Mouse (Mus musculus) C2C12 (cell line): ENCODE measurements at regions not wholly inside any gene's neighbourhood (a gene's known extent, or its start where the extent isn't known, plus 50 kb on each side); places are given as distances from the start of the nearest gene placed in this dataset.
"Not testable (repeated sequence)": the region's sequence is repeated elsewhere in the genome, so short reads cannot be mapped to it uniquely, and the experiment has no call there.

Source experiments
- H3K27me3 ChIP-seq: one replicate; pipeline ENCODE4 v1.6.1; 2011; ENCODE audit not compliant: control insufficient read depth, insufficient read depth, insufficient read length
- H3K36me3 ChIP-seq: one replicate; pipeline ENCODE4 v1.6.1; 2011; ENCODE audit not compliant: control insufficient read depth, insufficient read depth
- H3K4me3 ChIP-seq: one replicate; pipeline ENCODE4 v1.5.1; 2011; ENCODE audit warnings: mild to moderate bottlenecking, control low read depth; ENCODE audit not compliant: poor library complexity, insufficient read depth, severe bottlenecking
- H3K79me2 ChIP-seq: one replicate; pipeline ENCODE4 v1.6.1; 2011; ENCODE audit not compliant: control insufficient read depth, insufficient read depth
- H3K79me3 ChIP-seq: one replicate; pipeline ENCODE4 v1.6.1; 2011; ENCODE audit warnings: low read depth, control low read depth
- H3ac ChIP-seq: one replicate; pipeline ENCODE3; 2011; ENCODE audit warnings: low read depth; ENCODE audit not compliant: control insufficient read depth, insufficient read length
- CEBPB ChIP-seq: IDR thresholded peaks from one replicate; pipeline ENCODE4 v1.6.1; 2011; ENCODE audit warnings: low read depth, mild to moderate bottlenecking, control low read depth, moderate library complexity
- CTCF ChIP-seq: IDR thresholded peaks from one replicate; pipeline ENCODE4 v1.5.1; 2011; ENCODE audit not compliant: control insufficient read depth, insufficient read depth, insufficient read length
- FOSL1 ChIP-seq: IDR thresholded peaks from one replicate; pipeline ENCODE4 v1.8.0; 2011; ENCODE audit warnings: mild to moderate bottlenecking, low read length; ENCODE audit not compliant: poor library complexity, insufficient read depth, severe bottlenecking
- MAX ChIP-seq: IDR thresholded peaks from one replicate; pipeline ENCODE4 v1.6.1; 2011; ENCODE audit warnings: mild to moderate bottlenecking, control low read depth
- MYOD1 ChIP-seq: IDR thresholded peaks from one replicate; pipeline ENCODE4 v1.6.1; 2011; ENCODE audit warnings: low read depth; ENCODE audit not compliant: control insufficient read depth, insufficient read length
- MYOG ChIP-seq: IDR thresholded peaks from one replicate; pipeline ENCODE4 v1.6.1; 2011; ENCODE audit not compliant: control insufficient read depth, insufficient read length; ENCODE audit errors: extremely low read depth
- USF1 ChIP-seq: IDR thresholded peaks from one replicate; pipeline ENCODE4 v1.6.1; 2011; ENCODE audit warnings: low read depth, mild to moderate bottlenecking, control low read depth, moderate library complexity

DNA sequence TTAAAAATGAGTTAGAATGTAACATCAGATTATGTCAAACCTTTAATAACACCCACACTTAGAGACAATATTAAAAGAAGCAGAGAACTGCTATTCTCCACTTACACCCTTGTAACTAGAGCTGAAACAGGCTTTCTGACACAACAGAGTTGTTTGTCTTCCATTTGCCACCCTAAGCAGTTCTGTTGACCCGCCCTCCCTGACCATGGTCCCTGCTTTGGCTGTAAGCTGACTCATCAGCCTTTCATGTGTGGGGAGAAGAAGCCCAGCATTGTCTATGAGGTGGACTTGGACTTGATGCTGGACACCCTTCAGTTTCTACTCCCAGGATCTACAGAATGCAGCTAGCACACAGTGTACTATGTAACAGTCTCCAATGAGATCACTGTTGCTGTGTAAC lies 91.6 kb upstream of the Zfp706 start:
- Histone ChIP-seq H3K36me3 (no peaks in the 10 kb centered on the region), H3K79me2 (no peaks in the 10 kb centered on the region), H3ac (no peak overlapping the region), H3K79me3 (no peaks in the 10 kb centered on the region), H3K4me3 (no peak overlapping the region), H3K27me3 (no peaks in the 10 kb centered on the region)
- no peak for TF ChIP-seq CTCF
- TF ChIP-seq MYOG: no peak
- no peak for TF ChIP-seq CEBPB
- TF ChIP-seq MYOD1: no peak

DNA sequence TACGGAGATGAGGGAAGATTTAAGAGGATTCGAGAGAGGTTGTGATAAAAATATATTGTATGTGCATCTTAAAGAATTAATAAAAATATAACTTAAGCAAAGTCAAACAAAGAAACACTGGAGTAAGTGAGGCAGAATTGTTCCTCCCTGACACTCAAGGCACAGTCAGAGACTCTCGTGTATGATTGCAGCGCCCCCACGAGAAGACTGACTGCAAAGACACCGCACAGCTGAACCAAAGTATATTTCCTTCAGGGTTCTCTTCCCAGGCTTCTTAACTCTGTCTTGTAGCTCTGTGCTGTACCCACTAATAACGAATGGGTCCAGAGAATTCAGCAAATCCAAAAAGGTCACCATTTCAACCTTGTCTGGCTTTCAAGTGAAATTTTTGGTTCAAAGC lies 89.9 kb upstream of the Zfp706 start:
- TF ChIP-seq MYOD1: no peak
- TF ChIP-seq CEBPB: no peak
- TF ChIP-seq USF1: no peak
- Histone ChIP-seq H3K4me3 (no peak overlapping the region), H3K79me2 (no peaks in the 10 kb centered on the region), H3K27me3 (no peaks in the 10 kb centered on the region), H3K36me3 (no peaks in the 10 kb centered on the region), H3ac (no peak overlapping the region), H3K79me3 (no peaks in the 10 kb centered on the region)

DNA sequence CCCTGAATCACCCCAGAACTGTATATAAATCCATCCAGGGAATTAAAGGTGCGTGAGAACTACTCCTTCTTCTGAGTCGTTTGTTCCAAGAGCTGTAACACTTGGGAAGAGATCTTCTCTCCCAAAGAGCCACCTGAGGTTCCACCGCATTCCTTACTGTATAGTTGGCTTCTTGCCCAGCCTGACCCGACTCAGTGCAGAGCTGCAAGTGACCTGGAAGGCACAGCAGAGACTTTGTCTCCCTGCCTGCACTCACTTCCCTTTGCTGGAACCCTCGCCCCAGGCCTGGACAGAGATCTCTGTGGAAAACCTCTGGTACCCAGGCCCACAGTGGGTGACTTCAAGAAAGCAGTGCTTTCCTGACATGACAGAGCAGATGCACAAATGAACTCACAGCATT lies 83.6 kb upstream of the Zfp706 start:
- H3K36me3 ChIP-seq, H3K4me3 ChIP-seq, H3K79me2 ChIP-seq, H3K79me3 ChIP-seq, H3ac ChIP-seq, H3K27me3 ChIP-seq: not testable (repeated sequence)

DNA sequence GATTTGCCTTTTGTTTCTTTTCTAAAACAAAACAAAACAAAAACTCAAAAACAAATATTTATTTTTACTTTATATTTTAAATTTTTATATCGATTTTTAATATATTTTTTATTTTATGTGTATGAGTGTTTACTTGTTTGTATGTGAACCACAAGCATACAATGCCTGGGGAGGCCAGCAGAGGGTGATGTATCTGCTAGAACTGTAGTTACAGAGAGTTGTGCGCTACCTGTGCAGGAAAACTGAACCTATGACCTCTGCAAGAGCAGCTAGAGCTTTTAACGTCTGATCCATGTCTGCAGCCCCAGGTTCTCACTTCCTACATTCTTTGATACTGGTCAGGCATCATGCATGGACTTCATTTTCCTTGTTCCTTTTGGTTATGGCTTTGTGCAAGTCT lies 76.2 kb upstream of the Zfp706 start:
- no peaks in the 10 kb centered on the region for H3K36me3 ChIP-seq
- TF ChIP-seq MYOD1 (no peak), CTCF (no peak), FOSL1 (no peak), CEBPB (no peak), MAX (no peak), MYOG (no peak), USF1 (no peak)
- H3K27me3 ChIP-seq: no peaks in the 10 kb centered on the region
- H3ac ChIP-seq: no peak overlapping the region
- H3K79me3 ChIP-seq: no peaks in the 10 kb centered on the region
- no peaks in the 10 kb centered on the region for H3K79me2 ChIP-seq
- H3K4me3 ChIP-seq: no peak overlapping the region

DNA sequence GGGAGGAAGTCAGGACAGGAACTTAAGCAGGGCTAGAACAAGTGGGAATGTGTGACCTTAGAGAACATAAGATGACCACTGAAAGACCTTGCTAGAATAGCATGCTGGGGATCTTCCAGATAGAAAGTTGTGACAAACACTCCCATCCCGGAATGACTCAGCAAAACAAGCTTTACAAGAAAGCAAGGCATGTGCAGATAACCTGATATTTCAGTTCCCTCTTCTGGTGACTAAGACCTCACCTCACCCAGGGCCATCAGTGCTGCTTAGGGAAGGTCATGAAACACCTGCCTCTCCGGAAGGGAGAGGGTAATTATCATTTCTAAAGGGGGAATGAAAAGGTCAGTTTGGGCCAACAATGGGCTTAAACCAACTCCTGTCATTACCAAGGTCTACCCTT lies 74.3 kb upstream of the Zfp706 start:
- Histone ChIP-seq H3K4me3 (no peak overlapping the region), H3K36me3 (no peaks in the 10 kb centered on the region), H3K27me3 (no peaks in the 10 kb centered on the region), H3ac (no peak overlapping the region), H3K79me2 (no peaks in the 10 kb centered on the region), H3K79me3 (no peaks in the 10 kb centered on the region)
- no peak for TF ChIP-seq CEBPB
- TF ChIP-seq CTCF: no peak
- no peak for TF ChIP-seq USF1
- TF ChIP-seq MAX: no peak
- no peak for TF ChIP-seq MYOD1
- TF ChIP-seq MYOG: no peak
- TF ChIP-seq FOSL1: no peak

DNA sequence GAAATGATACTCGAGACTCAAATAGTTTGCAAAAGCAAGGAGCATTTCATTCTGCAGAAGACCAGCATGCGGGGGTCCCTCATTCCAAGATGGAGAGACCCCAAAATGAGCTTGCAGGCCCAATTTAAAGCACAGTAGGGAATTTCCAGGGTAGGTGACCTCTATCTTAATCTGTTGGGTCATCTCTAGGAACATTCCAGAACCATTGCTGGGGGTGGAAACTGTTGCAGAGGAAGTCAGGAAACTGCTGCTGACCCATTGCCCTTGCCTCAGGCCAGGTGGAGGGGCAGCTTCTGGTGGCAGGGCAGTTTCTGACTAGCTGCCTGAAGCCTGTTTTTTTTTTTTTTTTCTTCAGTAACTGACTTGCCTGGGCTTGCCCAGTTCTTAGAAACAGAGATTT lies 73.4 kb upstream of the Zfp706 start:
- Histone ChIP-seq H3K79me2 (no peaks in the 10 kb centered on the region), H3K36me3 (no peaks in the 10 kb centered on the region), H3K4me3 (no peak overlapping the region), H3K79me3 (no peaks in the 10 kb centered on the region), H3K27me3 (no peaks in the 10 kb centered on the region), H3ac (no peak overlapping the region)
- TF ChIP-seq CEBPB (no peak), MAX (no peak), MYOG (no peak), USF1 (no peak), MYOD1 (no peak), CTCF (no peak), FOSL1 (no peak)

DNA sequence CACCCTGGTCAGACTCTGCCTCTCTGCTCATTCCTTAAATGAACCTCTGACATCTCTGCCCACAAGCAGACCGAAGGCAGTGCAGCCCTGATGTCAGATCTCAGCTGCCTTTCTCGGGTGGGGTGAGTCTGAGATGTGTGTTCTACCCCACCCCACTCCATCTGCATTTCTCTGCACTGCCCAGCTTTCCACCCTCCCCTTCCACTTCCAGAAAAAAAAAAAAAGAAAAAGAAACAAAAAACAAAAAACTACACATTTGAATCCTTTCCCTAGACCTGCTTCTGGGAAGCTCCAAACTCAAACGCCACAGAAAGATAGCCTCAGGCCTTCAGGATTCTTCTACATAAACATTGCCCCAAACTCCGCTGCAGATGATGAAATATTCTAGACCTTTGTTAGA lies 72.8 kb upstream of the Zfp706 start:
- TF ChIP-seq CTCF (no peak), USF1 (no peak), CEBPB (no peak), MAX (no peak), MYOD1 (no peak), FOSL1 (no peak), MYOG (no peak)
- H3K36me3 ChIP-seq: no peaks in the 10 kb centered on the region
- no peaks in the 10 kb centered on the region for H3K79me3 ChIP-seq
- no peaks in the 10 kb centered on the region for H3K79me2 ChIP-seq
- H3ac ChIP-seq: no peak overlapping the region
- no peak overlapping the region for H3K4me3 ChIP-seq
- H3K27me3 ChIP-seq: no peaks in the 10 kb centered on the region

DNA sequence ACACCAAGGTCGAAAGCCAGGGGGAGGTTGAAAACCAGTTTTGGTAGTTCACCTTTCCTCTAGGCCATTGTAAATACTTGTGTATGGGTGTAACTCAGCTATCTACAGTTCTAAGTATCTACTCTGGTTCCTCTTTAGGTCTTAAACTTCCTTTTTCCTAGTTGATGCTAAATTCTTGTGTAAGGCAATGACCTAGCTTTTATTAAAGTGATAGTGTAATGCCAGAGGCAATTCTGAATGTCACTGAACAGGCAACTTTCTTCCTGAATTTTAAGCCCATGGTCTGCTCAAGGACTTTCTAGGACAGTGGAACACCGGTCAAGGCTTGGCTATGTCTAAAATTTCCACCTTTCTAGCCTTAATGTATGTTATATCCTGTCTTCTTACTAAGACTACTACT lies 66.6 kb upstream of the Zfp706 start:
- H3K27me3 ChIP-seq, H3K4me3 ChIP-seq, H3ac ChIP-seq, H3K79me3 ChIP-seq, H3K79me2 ChIP-seq, H3K36me3 ChIP-seq: not testable (repeated sequence)
